Mouse (Mus musculus) cortical plate, adult 2 months (tissue): ENCODE results near the gene Lamc2.

Experiments used
- CTCF ChIP-seq: fragments of 200-500 bp; IDR thresholded peaks from 2 replicates; pipeline ENCODE4 v1.5.1; 2011; ENCODE audit warnings: mild to moderate bottlenecking, control low read depth, low read length; ENCODE audit not compliant: insufficient read depth; ENCODE audit errors: extremely low read depth
- POLR2A ChIP-seq: fragments of 200-500 bp; IDR thresholded peaks from 2 replicates; pipeline ENCODE4 v1.6.1; 2011; ENCODE audit warnings: mild to moderate bottlenecking, low read length, control low read depth; ENCODE audit not compliant: insufficient read depth; ENCODE audit errors: extremely low read depth

GRCm38 (mm10) chr1:153098586-153098985, 87.7 kb downstream of the Lamc2 start:
- TF ChIP-seq CTCF: no peak
- TF ChIP-seq POLR2A: no peak
